Mouse (Mus musculus) embryonic facial prominence, embryonic 13.5 days (tissue): ENCODE measurements around the gene Cyp2u1. TPM values are rescaled to one million over a fixed set of nuclear protein-coding genes. Genes with fewer than 3 reads are reported as not detected.

ENCODE experiments used
- ATAC-seq: fragments of 200-750 bp; cut with Nextera tagmentation; 2 replicates; pipeline ENCODE4 v1.8.0; 2017; ENCODE audit warnings: low read depth; ENCODE audit not compliant: insufficient number of reproducible peaks, insufficient read depth, low FRiP score, low TSS enrichment
- H3K27ac ChIP-seq: fragments of 300-500 bp; sonication (generic); 2 replicates; pipeline ENCODE4 v1.5.1; 2015; ENCODE audit warnings: moderate library complexity, mild to moderate bottlenecking, inconsistent platforms
- H3K27me3 ChIP-seq: fragments of 300-500 bp; sonication (generic); 2 replicates; pipeline ENCODE4 v1.6.1; 2015; ENCODE audit warnings: mild to moderate bottlenecking, inconsistent platforms
- H3K36me3 ChIP-seq: fragments of 300-500 bp; sonication (generic); 2 replicates; pipeline ENCODE4 v1.6.1; 2015; ENCODE audit warnings: mild to moderate bottlenecking, inconsistent platforms
- H3K4me1 ChIP-seq: fragments of 300-500 bp; sonication (generic); 2 replicates; pipeline ENCODE4 v1.6.1; 2015; ENCODE audit warnings: inconsistent platforms
- H3K4me2 ChIP-seq: fragments of 300-500 bp; sonication (generic); 2 replicates; pipeline ENCODE4 v1.6.1; 2015; ENCODE audit warnings: moderate library complexity, mild to moderate bottlenecking, inconsistent platforms
- H3K4me3 ChIP-seq: fragments of 300-500 bp; sonication (generic); 2 replicates; pipeline ENCODE4 v1.5.1; 2015; ENCODE audit warnings: mild to moderate bottlenecking, inconsistent platforms
- H3K9ac ChIP-seq: fragments of 300-500 bp; sonication (generic); 2 replicates; pipeline ENCODE4 v1.6.1; 2015; ENCODE audit warnings: mild to moderate bottlenecking, inconsistent platforms
- H3K9me3 ChIP-seq: fragments of 300-500 bp; sonication (generic); 2 replicates; pipeline ENCODE4 v1.6.1; 2016; ENCODE audit warnings: inconsistent platforms
- WGBS: fragments of 180-500 bp; shearing (Covaris S2); methylation state at CpG from one replicate; pipeline ENCODE4 v1.1.7; 2015; ENCODE audit warnings: mixed read lengths; 5-methylcytosine and 5-hydroxymethylcytosine counted together
- polyA plus RNA-seq: library from polyadenylated mRNA; unstranded; fragments of >200 nt; fragmentation: Nextera tagmentation; extraction: Ambion mirVana; gene quantifications from 2 replicates; pipeline ENCODE4 v1.2.1, GENCODE M21; 2015

Cyp2u1 gene
- polyA plus RNA-seq, 1 experiment from 2014 or later, result 2.4 TPM

DNA sequence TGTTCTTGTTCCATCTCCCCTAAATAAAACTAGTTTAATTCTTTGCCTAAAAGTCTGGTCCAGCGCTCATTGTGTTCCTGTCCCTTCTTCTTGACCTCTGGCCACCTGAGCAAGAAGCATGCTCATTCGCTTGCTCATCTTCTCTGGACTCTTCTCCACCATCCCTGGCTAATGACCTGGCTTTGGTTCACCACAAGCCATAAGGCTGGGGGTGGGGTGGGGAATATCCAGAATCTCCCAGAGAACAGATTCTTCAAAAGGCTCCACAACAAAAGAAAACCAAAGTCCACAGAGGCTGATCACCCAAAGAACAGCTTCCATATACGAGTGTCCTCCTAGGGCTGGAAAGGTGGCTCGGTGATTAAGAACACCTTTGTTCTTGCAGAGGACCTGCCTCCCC, 48.0 kb downstream of the Cyp2u1 start:
- H3K4me1 ChIP-seq, result peaks cover 4% of the 10 kb centered on the region; the same call in 1 of the 2 replicates
- no peak overlapping the region for H3K27ac ChIP-seq
- H3K27me3 ChIP-seq, result no peaks in the 10 kb centered on the region
- no peak overlapping the region for H3K9ac ChIP-seq
- no peak overlapping the region for H3K4me3 ChIP-seq
- no peak overlapping the region for H3K4me2 ChIP-seq
- H3K36me3 ChIP-seq, result peaks cover 18% of the 10 kb centered on the region
- 95% methylated on average over 4 of the region's 4 CpGs for WGBS
- H3K9me3 ChIP-seq, result 0 out of 2 replicates have a peak, but pooled peaks cover 5% of the 10 kb centered on the region
- ATAC-seq, result no peak

DNA sequence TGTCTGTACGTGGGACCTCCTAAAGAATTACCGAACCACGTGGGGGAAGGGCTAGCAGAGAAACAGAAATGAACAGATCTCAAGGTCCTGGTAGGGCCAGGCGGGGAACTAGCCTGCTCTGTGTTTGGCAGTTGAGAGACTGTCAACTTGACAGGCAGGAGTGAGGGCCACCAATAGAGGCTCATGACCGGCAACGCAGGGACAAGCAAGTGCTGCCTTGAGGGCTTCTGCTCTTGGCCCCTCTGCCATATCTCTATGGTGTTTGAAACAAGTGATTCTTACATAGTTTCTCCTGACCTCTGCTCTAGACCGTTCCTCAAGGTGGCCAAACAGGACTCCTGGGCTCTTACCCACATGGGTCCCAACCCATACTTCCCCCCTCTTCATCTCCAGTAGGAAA, 51.4 kb downstream of the Cyp2u1 start:
- H3K9me3 ChIP-seq, result 0 out of 2 replicates have a peak, but pooled peaks cover 5% of the 10 kb centered on the region
- 84% methylated on average over 7 of the region's 7 CpGs for WGBS
- no peak for ATAC-seq
- H3K27me3 ChIP-seq, result no peaks in the 10 kb centered on the region
- H3K27ac ChIP-seq, result no peak overlapping the region
- peaks cover 4% of the 10 kb centered on the region; the same call in 1 of the 2 replicates for H3K4me1 ChIP-seq
- no peak overlapping the region for H3K4me2 ChIP-seq
- peaks cover 46% of the 10 kb centered on the region for H3K36me3 ChIP-seq
- no peak overlapping the region for H3K9ac ChIP-seq
- H3K4me3 ChIP-seq, result no peak overlapping the region

DNA sequence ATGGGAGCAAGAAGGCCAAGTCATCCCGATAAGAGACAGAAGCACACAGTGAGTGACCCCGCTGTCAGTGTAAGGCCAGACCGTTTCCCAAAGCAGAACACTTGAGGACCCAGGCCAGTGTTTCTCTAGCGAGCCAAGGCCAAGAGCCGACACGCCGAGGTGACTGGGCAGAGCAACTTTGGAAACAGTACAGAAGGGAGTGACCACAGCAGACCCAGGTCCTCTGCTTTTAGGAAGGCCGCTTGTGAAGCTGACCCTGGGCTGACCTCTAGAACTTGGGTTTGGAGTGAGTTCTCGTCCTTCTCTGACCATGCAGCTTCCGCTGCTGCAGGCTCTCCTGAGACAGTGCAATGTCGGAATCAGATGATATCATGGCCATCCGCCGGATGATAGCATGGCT, 52.0 kb downstream of the Cyp2u1 start:
- no peak overlapping the region for H3K4me2 ChIP-seq
- 81% methylated on average over 13 of the region's 13 CpGs for WGBS
- no peak overlapping the region for H3K4me3 ChIP-seq
- H3K9me3 ChIP-seq, result 0 out of 2 replicates have a peak, but pooled peaks cover 5% of the 10 kb centered on the region
- H3K27ac ChIP-seq, result no peak overlapping the region
- H3K27me3 ChIP-seq, result no peaks in the 10 kb centered on the region
- peaks cover 51% of the 10 kb centered on the region for H3K36me3 ChIP-seq
- H3K4me1 ChIP-seq, result peaks cover 4% of the 10 kb centered on the region; the same call in 1 of the 2 replicates
- H3K9ac ChIP-seq, result no peak overlapping the region
- no peak for ATAC-seq

DNA sequence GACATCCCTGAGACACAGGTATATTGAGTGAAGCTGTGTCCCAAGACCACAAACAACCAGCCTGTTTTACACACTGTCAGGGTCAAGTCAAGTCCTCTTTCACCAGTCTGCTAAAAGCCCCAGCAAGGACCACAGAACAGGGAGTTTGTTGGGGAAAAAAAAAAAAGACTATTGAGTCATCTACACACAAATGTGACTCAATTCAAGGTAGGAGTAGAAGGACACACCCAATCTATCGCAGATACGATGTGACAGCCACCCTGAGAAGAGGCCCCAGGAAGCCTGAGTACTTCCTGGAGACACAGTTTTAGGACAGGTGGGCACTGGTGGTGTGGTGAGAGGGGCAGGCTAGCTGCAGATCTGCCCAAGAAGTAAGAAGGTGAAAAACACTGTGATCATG, 52.7 kb downstream of the Cyp2u1 start:
- WGBS, result 93% methylated on average over 2 of the region's 2 CpGs
- no peak for ATAC-seq
- H3K27ac ChIP-seq, result no peak overlapping the region

DNA sequence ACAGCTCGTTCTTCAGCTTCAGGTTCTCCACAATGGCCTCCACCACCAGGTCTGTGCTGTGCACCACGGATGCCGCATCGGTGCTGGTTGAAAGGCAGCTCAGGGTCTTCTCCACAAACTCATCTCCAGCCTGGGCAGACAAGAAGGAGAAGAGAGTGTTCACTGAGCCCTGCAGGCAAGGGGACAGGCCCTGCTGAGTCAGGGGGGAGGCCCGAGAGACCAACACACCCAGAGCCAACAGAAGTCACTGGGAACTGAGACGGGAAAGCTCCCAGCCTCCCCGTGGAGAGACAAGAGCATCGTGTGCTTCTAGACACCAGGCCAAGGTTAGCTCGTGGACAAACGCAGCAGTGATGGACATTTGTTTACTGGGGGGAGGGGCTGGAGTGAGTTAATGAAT, 54.6 kb downstream of the Cyp2u1 start:
- Histone ChIP-seq H3K9me3 (no peaks in the 10 kb centered on the region), H3K27me3 (no peaks in the 10 kb centered on the region), H3K4me1 (peaks cover 9% of the 10 kb centered on the region), H3K36me3 (peaks cover 47% of the 10 kb centered on the region), H3K27ac (no peak overlapping the region), H3K9ac (no peak overlapping the region), H3K4me3 (no peak overlapping the region), H3K4me2 (no peak overlapping the region)
- WGBS, result 84% methylated on average over 10 of the region's 10 CpGs
- no peak for ATAC-seq

More for the DNA sequence above, 52.7 kb downstream of the Cyp2u1 start:
- no peak overlapping the region for H3K4me3 ChIP-seq
- no peak overlapping the region for H3K4me2 ChIP-seq
- peaks cover 47% of the 10 kb centered on the region for H3K36me3 ChIP-seq
- H3K9me3 ChIP-seq, result 0 out of 2 replicates have a peak, but pooled peaks cover 5% of the 10 kb centered on the region
- peaks cover 7% of the 10 kb centered on the region for H3K4me1 ChIP-seq
- H3K9ac ChIP-seq, result no peak overlapping the region
- H3K27me3 ChIP-seq, result no peaks in the 10 kb centered on the region

DNA sequence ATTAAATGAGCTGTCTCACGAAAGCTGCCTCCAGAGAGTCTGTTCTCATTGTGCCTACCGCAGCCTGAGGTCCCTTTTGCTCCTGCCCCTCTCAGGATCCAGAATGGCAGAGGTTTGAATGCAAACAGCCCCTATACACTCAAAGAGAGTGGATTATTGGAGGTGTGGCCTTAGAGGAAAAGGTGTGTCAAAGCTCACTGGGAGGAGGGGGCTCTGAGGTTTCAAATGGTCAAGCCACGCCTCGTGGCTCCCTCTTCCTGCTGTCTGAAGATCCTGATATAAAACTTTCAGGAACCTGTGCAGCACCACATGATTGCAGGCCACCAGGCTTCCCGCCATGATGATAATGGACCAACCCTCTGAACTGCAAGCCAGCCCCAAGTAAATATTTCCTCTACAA, 55.2 kb downstream of the Cyp2u1 start:
- Histone ChIP-seq H3K4me2 (no peak overlapping the region), H3K27ac (no peak overlapping the region), H3K9ac (no peak overlapping the region), H3K4me3 (no peak overlapping the region), H3K27me3 (no peaks in the 10 kb centered on the region), H3K9me3 (no peaks in the 10 kb centered on the region), H3K36me3 (peaks cover 51% of the 10 kb centered on the region), H3K4me1 (peaks cover 9% of the 10 kb centered on the region)
- 87% methylated on average over 5 of the region's 5 CpGs for WGBS
- ATAC-seq, result no peak

DNA sequence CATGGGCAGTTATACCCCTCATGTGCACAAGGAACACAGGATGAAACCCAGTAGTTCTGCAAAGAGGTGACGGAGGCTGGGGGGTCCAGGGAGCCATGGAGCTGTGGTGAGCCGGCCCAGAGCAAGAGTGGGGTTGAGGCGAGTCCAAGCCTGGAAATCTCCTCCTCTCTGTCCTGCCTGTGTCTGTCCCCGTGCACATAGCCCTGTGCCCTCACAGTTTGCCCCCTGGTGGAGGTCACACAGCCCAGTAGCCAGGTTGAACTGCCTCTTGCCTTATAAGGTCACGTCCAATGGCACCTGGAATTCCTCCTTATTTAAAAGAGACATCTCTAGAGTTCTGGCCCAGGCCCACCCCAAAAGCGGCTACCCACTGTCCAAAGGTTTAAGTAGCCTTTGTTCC, 55.6 kb downstream of the Cyp2u1 start:
- H3K27ac ChIP-seq, result no peak overlapping the region
- H3K9ac ChIP-seq, result no peak overlapping the region
- ATAC-seq, result no peak
- H3K27me3 ChIP-seq, result no peaks in the 10 kb centered on the region
- peaks cover 9% of the 10 kb centered on the region for H3K4me1 ChIP-seq
- no peak overlapping the region for H3K4me3 ChIP-seq
- WGBS, result 83% methylated on average over 6 of the region's 6 CpGs
- H3K4me2 ChIP-seq, result no peak overlapping the region
- H3K36me3 ChIP-seq, result peaks cover 56% of the 10 kb centered on the region
- H3K9me3 ChIP-seq, result no peaks in the 10 kb centered on the region

DNA sequence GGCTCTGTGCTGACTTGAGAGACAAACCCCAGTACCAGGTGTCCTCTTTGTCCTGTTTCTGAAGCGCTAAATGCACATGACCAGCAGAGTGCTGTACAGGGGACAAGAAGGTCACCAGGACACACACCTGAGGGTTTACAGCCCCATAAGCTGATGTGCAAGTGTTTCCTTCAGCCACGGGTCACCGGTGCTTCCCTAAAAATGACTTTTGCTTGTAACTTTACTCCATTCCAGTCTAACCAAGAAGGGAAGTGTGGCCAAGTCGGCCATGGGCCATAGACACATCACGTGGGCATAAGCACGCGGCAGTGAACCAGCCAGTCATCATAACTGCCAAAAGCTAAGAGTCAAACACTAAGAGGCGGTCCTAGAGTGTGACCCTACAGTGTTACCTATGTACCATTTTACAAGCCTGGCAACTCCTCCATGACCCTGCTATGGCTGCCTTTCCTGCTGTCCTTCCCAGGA, 56.4 kb downstream of the Cyp2u1 start:
- peaks cover 9% of the 10 kb centered on the region for H3K4me1 ChIP-seq
- H3K9me3 ChIP-seq, result no peaks in the 10 kb centered on the region
- no peak overlapping the region for H3K27ac ChIP-seq
- 91% methylated on average over 8 of the region's 8 CpGs for WGBS
- H3K4me2 ChIP-seq, result no peak overlapping the region
- no peak overlapping the region for H3K9ac ChIP-seq
- no peak overlapping the region for H3K4me3 ChIP-seq
- H3K36me3 ChIP-seq, result peaks cover 64% of the 10 kb centered on the region
- ATAC-seq, result no peak
- no peaks in the 10 kb centered on the region for H3K27me3 ChIP-seq

DNA sequence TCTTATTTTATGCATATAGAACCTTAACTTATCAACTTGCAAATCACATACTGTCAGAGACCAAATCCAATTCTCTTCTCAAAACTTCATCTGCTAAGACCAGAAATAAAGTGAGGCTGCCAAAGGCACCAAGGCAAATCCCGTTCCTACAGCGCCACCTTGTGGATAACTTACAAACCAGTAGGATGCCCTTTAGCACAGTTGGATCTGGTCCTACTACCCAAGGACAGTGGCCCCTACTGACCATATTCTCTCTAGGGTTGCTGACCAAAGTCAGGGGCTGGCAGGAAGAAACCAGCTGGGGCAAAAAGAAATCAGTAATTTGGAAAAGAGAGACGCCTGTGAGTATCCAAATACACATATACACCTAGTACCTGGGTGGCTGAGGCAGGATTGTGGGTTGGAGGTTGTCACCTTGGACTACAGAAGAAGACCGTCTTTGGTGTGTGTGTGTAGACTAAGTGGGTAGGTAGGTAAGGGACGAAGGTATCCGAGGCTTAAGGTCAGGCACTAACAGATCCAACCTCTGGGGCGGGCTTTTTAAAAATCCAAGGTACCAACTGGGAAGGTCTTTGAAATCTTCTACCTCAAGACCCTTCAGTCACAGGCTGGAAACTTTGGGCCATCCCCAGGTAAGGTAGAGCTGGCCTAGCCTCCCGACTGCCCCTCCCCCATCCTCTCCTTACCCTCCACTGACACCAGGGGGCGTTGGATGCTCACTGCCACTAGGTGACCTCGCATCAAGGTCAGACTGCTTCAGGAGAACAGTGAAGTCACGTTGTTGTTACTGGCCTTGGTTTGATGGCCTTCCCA, 57.1 kb downstream of the Cyp2u1 start:
- Histone ChIP-seq H3K9ac (no peak overlapping the region), H3K4me3 (no peak overlapping the region), H3K4me1 (peaks cover 9% of the 10 kb centered on the region), H3K27ac (no peak overlapping the region), H3K9me3 (no peaks in the 10 kb centered on the region), H3K27me3 (no peaks in the 10 kb centered on the region), H3K4me2 (no peak overlapping the region), H3K36me3 (peaks cover 69% of the 10 kb centered on the region)
- no peak for ATAC-seq
- WGBS, result 58% methylated on average over 11 of the region's 11 CpGs

Other genes starting within 250 kb of the Cyp2u1 start
- gene Lef1, start 192.8 kb downstream of the Cyp2u1 start, polyA plus RNA-seq, result 117 and 134 TPM in 2 replicates
- 106 and 110 TPM in 2 replicates for gene Hadh, start 31.1 kb downstream of the Cyp2u1 start, polyA plus RNA-seq
- gene Sgms2, start 188.2 kb upstream of the Cyp2u1 start, polyA plus RNA-seq, result 7.9 and 14.8 TPM in 2 replicates